Mouse (Mus musculus): ENCODE data around the gene Ttyh1. TPM values are rescaled to one million over a fixed set of nuclear protein-coding genes. Genes with fewer than 3 reads are reported as not detected.
"Not testable (repeated sequence)": the region's sequence is repeated elsewhere in the genome, so short reads cannot be mapped to it uniquely, and the experiment has no call there.

Gene Ttyh1
- polyA plus RNA-seq, 1 experiment from 2014 or later: 2.6 TPM

DNA sequence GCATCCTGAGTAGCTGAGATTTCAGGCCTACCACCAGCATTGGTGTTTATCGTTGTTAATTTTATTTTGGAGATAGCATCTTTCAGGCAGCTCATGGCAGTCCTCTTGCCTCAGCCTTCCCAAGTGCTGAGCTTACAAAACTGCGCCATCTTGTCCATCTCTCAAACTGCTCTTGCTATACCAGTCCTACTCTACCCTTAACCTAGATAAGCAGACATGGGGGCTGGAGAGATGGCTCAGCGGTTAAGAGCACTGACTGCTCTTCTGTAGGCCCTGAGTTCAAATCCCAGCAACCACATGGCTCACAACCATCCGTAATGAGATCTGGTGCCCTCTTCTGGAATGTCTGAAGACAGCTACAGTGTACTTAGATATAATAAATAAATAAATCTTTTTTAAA, 42.4 kb downstream of the Ttyh1 start:
- H3K4me3 ChIP-seq; H3K27ac ChIP-seq; H3K9ac ChIP-seq; H3K27me3 ChIP-seq; ATAC-seq (ENCODE audit: insufficient number of reproducible peaks, low FRiP score, low TSS enrichment, low read depth); H3K9me3 ChIP-seq; H3K4me2 ChIP-seq; H3K36me3 ChIP-seq: not testable (repeated sequence)
- 92% methylated on average over 4 of the region's 4 CpGs for WGBS
- H3K4me1 ChIP-seq: peaks cover 22% of the 10 kb centered on the region

DNA sequence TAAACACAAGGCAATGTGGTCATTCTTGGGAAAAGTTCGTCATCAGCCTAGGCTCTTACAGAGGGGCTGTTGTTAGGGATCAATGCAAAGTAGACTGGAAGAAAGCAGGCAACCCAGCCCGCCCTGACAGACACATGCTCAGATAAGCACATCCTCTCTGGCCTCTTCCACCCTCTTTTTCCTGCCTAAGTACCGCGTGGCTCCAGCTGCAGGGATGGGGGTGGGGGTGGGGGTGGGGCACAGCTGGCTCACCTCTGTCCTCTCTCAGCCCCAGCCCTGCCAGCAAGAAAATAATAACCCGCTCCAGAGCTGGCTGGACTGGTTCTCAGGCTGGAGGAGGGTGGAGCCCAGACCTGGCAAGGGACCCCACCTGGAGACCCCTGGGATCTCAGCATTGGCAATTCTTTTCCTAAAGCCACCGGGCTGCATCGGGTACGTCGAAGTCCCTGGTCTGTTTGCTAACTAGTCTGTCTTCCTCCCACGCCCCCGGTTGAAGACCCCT, 44.4 kb downstream of the Ttyh1 start:
- H3K36me3 ChIP-seq: 0 out of 2 replicates have a peak, but pooled peaks cover 5% of the 10 kb centered on the region
- ATAC-seq (ENCODE audit: insufficient number of reproducible peaks, low FRiP score, low TSS enrichment, low read depth): peak; percentile 25; the same call in 1 of the 2 replicates
- 1% methylated on average over 11 of the region's 11 CpGs for WGBS

DNA sequence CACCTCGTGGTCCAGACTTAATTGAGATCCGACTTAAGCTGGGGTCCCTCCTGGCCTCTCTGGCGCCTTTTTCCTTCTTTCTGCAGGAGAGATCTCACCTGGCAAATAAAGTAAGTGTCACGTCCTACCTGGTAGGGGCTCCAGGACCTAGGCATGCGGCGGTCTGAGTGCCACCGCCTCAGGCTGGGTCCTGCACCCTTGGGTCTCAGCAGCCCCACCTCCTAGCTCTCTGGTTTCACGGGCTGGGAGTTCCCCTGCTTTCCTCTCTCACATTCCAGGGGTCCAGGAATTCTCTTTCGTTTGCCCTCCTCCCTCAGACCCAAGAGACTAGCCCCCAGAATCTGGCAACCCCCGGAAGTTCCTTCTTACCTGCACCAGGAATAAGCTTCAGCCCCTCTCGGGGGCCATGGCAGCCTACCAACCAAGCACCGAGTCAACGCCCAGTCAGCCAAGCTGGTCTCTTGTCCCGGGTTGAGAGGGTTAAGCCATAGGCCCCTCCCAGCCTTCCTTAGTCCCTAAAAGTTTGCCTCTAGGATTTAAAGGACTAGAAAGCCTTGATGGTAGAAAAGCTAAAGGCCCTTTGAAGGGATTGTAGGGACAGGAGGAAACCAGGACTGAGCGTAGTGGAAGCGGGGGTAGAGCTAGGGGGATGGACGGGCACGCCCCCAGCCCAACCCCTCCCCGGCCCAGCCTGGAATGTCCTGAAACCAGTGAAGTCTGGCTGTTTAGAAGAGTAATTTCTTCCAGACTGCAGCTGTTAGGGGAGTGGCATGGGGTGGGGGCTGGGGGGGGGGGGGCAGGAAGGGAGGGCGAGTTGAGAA, 45.1 kb downstream of the Ttyh1 start, which contains the start of gene Cdc42ep5:
Gene Cdc42ep5, minus strand, starts transcription at position 771 of the 821 bp plus-strand sequence.
- Histone ChIP-seq H3K4me3 (peak within 1 kb of the TSS; percentile 64), H3K27ac (peak within 1 kb of the TSS; percentile 93), H3K9me3 (no peaks in the 10 kb centered on the region), H3K4me2 (peak within 1 kb of the TSS; percentile 75), H3K36me3 (0 out of 2 replicates have a peak, but pooled peaks cover 5% of the 10 kb centered on the region), H3K27me3 (no peaks in the 10 kb centered on the region), H3K4me1 (peaks cover 22% of the 10 kb centered on the region), H3K9ac (peak within 1 kb of the TSS; percentile 58)
- ATAC-seq (ENCODE audit: insufficient number of reproducible peaks, low FRiP score, low TSS enrichment, low read depth): peak; percentile 95
- 0% methylated on average over 19 of the region's 20 CpGs for whole genome bisulfite sequencing

More for the DNA sequence above, 44.4 kb downstream of the Ttyh1 start:
- peak overlapping the region; percentile 75 for H3K4me2 ChIP-seq
- H3K4me1 ChIP-seq: peaks cover 22% of the 10 kb centered on the region
- H3K9ac ChIP-seq: peak overlapping the region; percentile 58
- no peaks in the 10 kb centered on the region for H3K9me3 ChIP-seq
- H3K4me3 ChIP-seq: peak overlapping the region; percentile 64
- H3K27ac ChIP-seq: peak overlapping the region; percentile 93
- H3K27me3 ChIP-seq: no peaks in the 10 kb centered on the region

DNA sequence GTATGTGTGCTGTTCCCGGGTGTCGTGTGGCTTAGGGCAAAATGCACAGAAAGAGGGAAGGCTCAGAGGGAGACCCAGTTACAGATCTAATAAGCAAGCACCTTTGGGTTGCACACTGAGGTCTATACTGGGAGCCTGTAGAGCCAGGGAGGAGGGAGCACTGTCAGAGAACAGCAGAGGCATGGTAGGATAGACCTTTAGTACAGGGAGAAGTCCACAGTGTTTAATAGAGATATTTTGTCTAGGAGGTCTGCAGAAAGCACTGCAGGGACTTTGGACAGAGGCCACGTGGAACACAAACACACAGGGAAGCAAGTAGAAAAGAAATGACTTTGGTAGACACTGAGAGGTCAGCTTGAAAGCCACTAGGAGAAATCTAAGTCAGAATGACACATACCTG, 46.1 kb downstream of the Ttyh1 start:
- no peak overlapping the region for H3K9ac ChIP-seq
- peak overlapping the region; percentile 75 for H3K4me2 ChIP-seq
- H3K4me3 ChIP-seq: peak overlapping the region; percentile 64
- no peaks in the 10 kb centered on the region for H3K9me3 ChIP-seq
- no peaks in the 10 kb centered on the region for H3K27me3 ChIP-seq
- no peak for ATAC-seq (ENCODE audit: insufficient number of reproducible peaks, low FRiP score, low TSS enrichment, low read depth)
- peak overlapping the region; percentile 93 for H3K27ac ChIP-seq
- 12% methylated on average over 3 of the region's 3 CpGs for WGBS
- H3K4me1 ChIP-seq: peaks cover 22% of the 10 kb centered on the region
- H3K36me3 ChIP-seq: 0 out of 2 replicates have a peak, but pooled peaks cover 5% of the 10 kb centered on the region

DNA sequence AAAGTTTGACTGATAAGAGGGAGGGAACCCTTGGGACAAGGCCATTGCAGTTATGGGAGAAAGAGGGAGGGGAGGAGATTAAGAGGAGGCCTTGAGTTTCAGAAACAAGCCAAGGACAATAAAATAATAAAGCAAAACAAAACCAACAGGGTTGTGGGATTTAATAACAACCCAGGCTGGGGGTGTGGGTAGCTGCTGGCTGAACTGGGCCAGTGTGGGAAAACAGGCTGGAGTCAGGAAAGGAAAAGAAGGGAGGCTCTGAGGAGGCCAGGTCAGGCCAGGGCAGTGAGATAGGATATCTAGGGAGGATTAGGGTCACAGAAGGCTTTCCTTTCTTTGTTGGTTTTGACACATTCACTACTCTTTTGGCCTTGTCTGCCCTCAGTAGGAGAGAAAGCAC, 47.9 kb downstream of the Ttyh1 start:
- H3K4me3 ChIP-seq: no peak overlapping the region
- ATAC-seq (ENCODE audit: insufficient number of reproducible peaks, low FRiP score, low TSS enrichment, low read depth): no peak
- peaks cover 22% of the 10 kb centered on the region for H3K4me1 ChIP-seq
- no peak overlapping the region for H3K4me2 ChIP-seq
- no peak overlapping the region for H3K27ac ChIP-seq
- no peaks in the 10 kb centered on the region for H3K9me3 ChIP-seq
- H3K9ac ChIP-seq: no peak overlapping the region
- H3K27me3 ChIP-seq: no peaks in the 10 kb centered on the region
- no peaks in the 10 kb centered on the region for H3K36me3 ChIP-seq

DNA sequence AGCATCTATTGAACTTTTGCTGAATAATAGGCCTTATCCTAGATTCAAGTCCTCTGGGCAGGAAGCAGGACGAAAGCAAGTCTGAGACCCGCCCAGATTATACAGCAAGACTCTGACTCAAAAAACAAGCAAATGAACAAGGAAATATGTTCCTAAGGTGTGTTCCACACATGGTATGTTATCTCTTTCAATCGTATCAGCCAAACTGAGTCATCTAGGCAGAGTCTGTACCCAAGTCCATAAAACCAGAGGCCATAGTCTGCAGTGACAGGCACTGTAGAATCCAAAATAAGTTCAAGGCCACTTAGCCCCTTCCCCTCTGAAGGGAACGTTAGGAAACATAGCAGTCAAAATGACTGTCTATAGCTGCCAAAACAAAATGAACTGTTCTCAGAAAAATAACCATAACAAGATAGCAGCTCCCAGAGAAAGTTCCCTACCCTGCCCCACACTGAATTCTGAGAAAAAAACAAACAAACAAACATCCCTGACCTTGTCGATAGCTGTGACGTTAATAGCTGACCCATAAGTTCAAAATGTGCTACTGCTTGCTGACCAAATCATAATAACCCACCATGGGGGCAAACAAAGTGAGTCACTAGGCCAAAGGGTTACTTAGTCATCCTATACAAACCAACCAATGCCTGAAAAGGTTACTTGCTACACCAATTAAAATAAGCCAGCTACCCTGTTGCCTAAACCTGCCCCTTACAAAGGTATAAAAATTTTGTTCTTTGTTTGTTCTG, 51.2 kb downstream of the Ttyh1 start:
- H3K9ac ChIP-seq: no peak overlapping the region
- H3K9me3 ChIP-seq: no peaks in the 10 kb centered on the region
- peaks cover 2% of the 10 kb centered on the region for H3K4me1 ChIP-seq
- no peak overlapping the region for H3K4me2 ChIP-seq
- 82% methylated on average over 6 of the region's 6 CpGs for WGBS
- H3K27ac ChIP-seq: no peak overlapping the region
- H3K36me3 ChIP-seq: no peaks in the 10 kb centered on the region
- no peak overlapping the region for H3K4me3 ChIP-seq
- H3K27me3 ChIP-seq: no peaks in the 10 kb centered on the region
- no peak for ATAC-seq (ENCODE audit: insufficient number of reproducible peaks, low FRiP score, low TSS enrichment, low read depth)

DNA sequence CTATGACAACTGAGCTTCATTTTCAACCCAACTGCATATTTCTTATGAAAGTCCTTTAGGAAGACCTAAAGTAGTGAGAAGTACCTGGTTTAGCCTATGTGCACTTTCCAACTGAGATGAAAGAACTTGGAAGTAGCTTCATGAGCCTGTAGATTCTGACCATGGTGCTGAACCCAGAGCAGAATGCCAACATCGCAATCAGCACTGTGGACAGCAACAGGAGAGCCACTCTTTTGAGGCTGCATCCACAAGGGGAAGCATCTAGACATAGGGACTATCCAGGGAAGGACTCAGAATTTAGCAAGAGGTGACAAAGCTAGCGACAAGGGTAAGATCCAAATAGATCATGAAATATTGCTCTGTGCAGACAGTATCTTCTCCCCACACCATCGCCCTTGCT, 59.2 kb downstream of the Ttyh1 start:
- H3K27me3 ChIP-seq: no peaks in the 10 kb centered on the region
- WGBS: 47% methylated on average over 3 of the region's 3 CpGs
- no peaks in the 10 kb centered on the region for H3K9me3 ChIP-seq
- ATAC-seq (ENCODE audit: insufficient number of reproducible peaks, low FRiP score, low TSS enrichment, low read depth): no peak
- no peak overlapping the region for H3K4me3 ChIP-seq
- H3K27ac ChIP-seq: no peak overlapping the region
- H3K4me2 ChIP-seq: no peak overlapping the region
- no peak overlapping the region for H3K9ac ChIP-seq
- H3K4me1 ChIP-seq: no peaks in the 10 kb centered on the region
- no peaks in the 10 kb centered on the region for H3K36me3 ChIP-seq

Other genes starting within 250 kb of the Ttyh1 start
- gene Gm14548, start 221.3 kb upstream of the Ttyh1 start, polyA plus RNA-seq (2015; fragmentation: Nextera tagmentation; extraction: Ambion mirVana): 0.09 and 0.45 TPM in 2 replicates
- gene Lilra6, start 203.9 kb upstream of the Ttyh1 start, polyA plus RNA-seq (2015; fragmentation: Nextera tagmentation; extraction: Ambion mirVana): 0.26 and 0.37 TPM in 2 replicates
- gene Lair1, start 56.2 kb upstream of the Ttyh1 start, polyA plus RNA-seq (2015; fragmentation: Nextera tagmentation; extraction: Ambion mirVana): 0.79 and 1.0 TPM in 2 replicates
- gene Leng8, start 17.6 kb downstream of the Ttyh1 start, polyA plus RNA-seq (2015; fragmentation: Nextera tagmentation; extraction: Ambion mirVana): 56.7 and 57.3 TPM in 2 replicates
- 5.4 and 6.2 TPM in 2 replicates for gene Leng9, start 31.0 kb downstream of the Ttyh1 start, polyA plus RNA-seq (2015; fragmentation: Nextera tagmentation; extraction: Ambion mirVana)
- gene Cdc42ep5, start 45.5 kb downstream of the Ttyh1 start, polyA plus RNA-seq (2015; fragmentation: Nextera tagmentation; extraction: Ambion mirVana): 80.6 and 82.3 TPM in 2 replicates
- 0.06 TPM in 1 of 2 replicates, not detected in the other for gene Lilra5, start 118.3 kb downstream of the Ttyh1 start, polyA plus RNA-seq (2015; fragmentation: Nextera tagmentation; extraction: Ambion mirVana)
- gene Ncr1, start 218.3 kb downstream of the Ttyh1 start, polyA plus RNA-seq (2015; fragmentation: Nextera tagmentation; extraction: Ambion mirVana): not detected in 2 replicates